Mouse (Mus musculus): ENCODE measurements around the gene Ly6g6d.

- TF ChIP-seq CTCF (IDR thresholded peaks at IDR 0.05; ENCODE audit: low read depth, low read length): no peak
- no peak for TF ChIP-seq GATA1 (IDR thresholded peaks at IDR 0.05; ENCODE audit: borderline replicate concordance, low read length)
- no peak for TF ChIP-seq TAL1 (conservative IDR thresholded peaks at IDR 0.05; ENCODE audit: low read depth, low read length)
- no peak for TF ChIP-seq GATA2 (IDR thresholded peaks at IDR 0.05; ENCODE audit: borderline replicate concordance, low read depth, low read length)
Measured at GRCm38 (mm10) chr17:35127017-35127416, 49.2 kb upstream of the Ly6g6d start.

Measured in G1E (cell line).